In the genomic region with DNA sequence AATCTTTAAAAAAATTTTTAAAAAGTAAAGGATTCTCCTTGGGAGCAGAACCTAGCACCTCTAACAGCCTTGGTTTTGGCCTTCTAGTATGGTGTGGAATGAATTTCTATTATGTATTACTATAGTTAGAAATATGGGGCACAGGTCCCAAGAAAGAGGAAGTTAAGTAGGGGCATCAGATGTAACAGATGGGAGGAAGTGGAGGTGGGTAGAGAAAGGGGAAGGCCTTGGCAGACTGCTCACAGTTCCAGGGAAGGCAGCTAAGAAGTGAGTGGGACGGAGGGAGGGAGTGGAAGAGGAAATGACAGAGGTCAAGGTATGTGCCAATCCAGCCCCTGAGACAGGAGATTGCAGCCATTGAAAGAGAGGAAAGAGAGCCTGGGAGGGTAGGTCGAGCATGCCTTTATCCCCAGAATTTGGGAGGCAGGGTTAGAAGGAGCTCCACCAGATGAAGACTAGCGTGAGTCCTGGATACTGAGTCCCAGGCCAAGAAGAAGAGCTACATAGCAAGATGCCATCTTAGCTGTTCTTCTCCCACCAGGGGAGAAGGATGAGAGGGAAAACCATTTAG, we compare ENCODE assay signal across 17 mouse cellular contexts. TPM values are rescaled to one million over a fixed set of nuclear protein-coding genes. Genes with fewer than 3 reads are reported as not detected.
A peak's percentile ranks its signal among the peaks of the same experiment; 100 is the strongest.
DNase-seq lines count a peak whose midpoint lies in the region; ATAC-seq and TF ChIP-seq lines count a peak whose summit lies in the region.
"Had no signal": no experiment of that assay in that cellular context is flagged by ENCODE, and none has a peak within 500 bp of the region (broad histone marks: within the 10 kb centered on the region; RNA-seq: fewer than 3 reads in every experiment).

No protein-coding gene starts in this region.

- no peaks in the 10 kb centered on the region for H3K9me3 ChIP-seq in heart, embryonic 15.5 days (replicated peaks)
- H3K9me3 ChIP-seq in liver, postnatal 0 days (ENCODE audit: low read length), result no peaks in the 10 kb centered on the region
- H3K9me3 ChIP-seq: embryonic facial prominence, embryonic 15.5 days; forebrain, embryonic 13.5 days; intestine, embryonic 15.5 days; liver, embryonic 15.5 days; midbrain, embryonic 13.5 days had no signal

- H3K9ac ChIP-seq in heart, embryonic 15.5 days, result no peak overlapping the region
- H3K9ac ChIP-seq in liver, postnatal 0 days (replicated peaks), result no peak overlapping the region
- H3K9ac ChIP-seq: embryonic facial prominence, embryonic 15.5 days; forebrain, embryonic 13.5 days; intestine, embryonic 15.5 days; liver, embryonic 15.5 days; midbrain, embryonic 13.5 days had no signal

- no peak for DNase-seq in heart, postnatal 36 days
- DNase-seq in spleen, postnatal 4 days (ENCODE audit: low spot score in 2 of 2), result peak; percentile 28 to 64
- no peak for DNase-seq in spleen, adult 12 weeks (ENCODE audit: low spot score)
- DNase-seq in liver, postnatal 0 days, result peak; percentile 28
- peak; percentile 45 for DNase-seq in thymus, postnatal 25 days
- no peak for DNase-seq in kidney, postnatal 14 days
- DNase-seq in retina, postnatal 1 day, result no peak
- DNase-seq: adrenal gland, postnatal 36 days had no signal

- no peak for ATAC-seq in heart, embryonic 15.5 days (replicated peaks; ENCODE audit: insufficient number of reproducible peaks, insufficient read depth, low FRiP score, low read depth)
- ATAC-seq in liver, postnatal 0 days, result 0 out of 2 replicates have a peak, but pooled peaks have one; percentile 14
- ATAC-seq: activated CD4-positive, CD25-positive, alpha-beta regulatory T cell, adult 4 months; forebrain, embryonic 13.5 days; intestine, embryonic 15.5 days; midbrain, embryonic 13.5 days had no signal

- 57% methylated on average over 3 of the region's 3 CpGs for WGBS in heart, embryonic 15.5 days
- 48% methylated on average over 3 of the region's 3 CpGs for WGBS in liver, postnatal 0 days (ENCODE audit: insufficient replicate concordance)

- no peak overlapping the region for H3K4me2 ChIP-seq in heart, embryonic 15.5 days
- peak overlapping the region; percentile 27; the same call in 1 of the 2 replicates for H3K4me2 ChIP-seq in liver, postnatal 0 days (ENCODE audit: low read depth, low read length)
- H3K4me2 ChIP-seq: embryonic facial prominence, embryonic 15.5 days; forebrain, embryonic 13.5 days; heart, embryonic 11.5 days; intestine, embryonic 15.5 days; liver, embryonic 15.5 days; midbrain, embryonic 13.5 days had no signal

- H3K4me3 ChIP-seq in heart, embryonic 15.5 days, result no peak overlapping the region
- no peak overlapping the region for H3K4me3 ChIP-seq in liver, postnatal 0 days (ENCODE audit: low read depth, low read length)
- H3K4me3 ChIP-seq: embryonic facial prominence, embryonic 15.5 days; forebrain, embryonic 13.5 days; intestine, embryonic 15.5 days; liver, embryonic 15.5 days; midbrain, embryonic 13.5 days had no signal

- H3K27ac ChIP-seq in heart, embryonic 15.5 days, result peak overlapping the region; percentile 37; the same call in 1 of the 2 replicates
- H3K27ac ChIP-seq in liver, postnatal 0 days (ENCODE audit: low read depth), result peak overlapping the region; percentile 59
- H3K27ac ChIP-seq: embryonic facial prominence, embryonic 15.5 days; forebrain, embryonic 13.5 days; intestine, embryonic 15.5 days; kidney, postnatal 0 days; liver, embryonic 15.5 days; midbrain, embryonic 13.5 days had no signal

- intact Hi-C loops in heart, postnatal 36 days (cut with DNase I), result loop anchor here (10.0 kb wide), 1 partner anchor 284 kb away; a partner anchor contains a TSS

- peaks cover 7% of the 10 kb centered on the region for H3K27me3 ChIP-seq in heart, embryonic 15.5 days
- H3K27me3 ChIP-seq in liver, postnatal 0 days (ENCODE audit: insufficient read depth, low read length), result peaks cover 19% of the 10 kb centered on the region

- no peak for TF ChIP-seq EP300 in liver, postnatal 0 days (IDR thresholded peaks at IDR 0.05; ENCODE audit: low read depth)

- peaks cover 17% of the 10 kb centered on the region for H3K4me1 ChIP-seq in heart, embryonic 15.5 days (replicated peaks)
- peaks cover 17% of the 10 kb centered on the region for H3K4me1 ChIP-seq in liver, postnatal 0 days (ENCODE audit: insufficient read depth)

- no peaks in the 10 kb centered on the region for H3K36me3 ChIP-seq in heart, embryonic 15.5 days
- no peaks in the 10 kb centered on the region for H3K36me3 ChIP-seq in liver, postnatal 0 days (replicated peaks; ENCODE audit: insufficient read depth, low read length)
- H3K36me3 ChIP-seq: embryonic facial prominence, embryonic 15.5 days; intestine, embryonic 15.5 days; liver, embryonic 15.5 days; midbrain, embryonic 13.5 days had no signal

- TF ChIP-seq CTCF in liver, postnatal 0 days (IDR thresholded peaks at IDR 0.05; ENCODE audit: low read depth), result no peak

RNA-seq across cellular contexts. Expression of a gene that starts 4.5 kb away (rescaled TPM):
- 5.5 and 5.7 TPM in 2 replicates for polyA plus RNA-seq in heart, embryonic 15.5 days (2015; fragmentation: Nextera tagmentation; extraction: Ambion mirVana)
- 10 to 100 TPM; 18.4 to 20.3 TPM for total RNA-seq in heart, postnatal 36 days (2021)
- not detected in 2 replicates for polyA plus RNA-seq in liver, postnatal 0 days (2015; fragmentation: Nextera tagmentation; extraction: Ambion mirVana)
- polyA plus RNA-seq: activated CD4-positive, CD25-positive, alpha-beta regulatory T cell, adult 4 months; liver, embryonic 15.5 days had no signal

RNA-seq across cellular contexts. Expression of a gene that starts 9.3 kb away (rescaled TPM):
- 975 and 1,130 TPM in 2 replicates for polyA plus RNA-seq in heart, embryonic 15.5 days (2015; fragmentation: Nextera tagmentation; extraction: Ambion mirVana)
- total RNA-seq in heart, postnatal 36 days (2021), result 100 to 1,000 TPM; 420 to 449 TPM
- polyA plus RNA-seq in liver, postnatal 0 days (2015; fragmentation: Nextera tagmentation; extraction: Ambion mirVana), result 872 and 914 TPM in 2 replicates

RNA-seq across cellular contexts. Expression of a gene that starts 16.9 kb away (rescaled TPM):
- 42.0 and 42.6 TPM in 2 replicates for polyA plus RNA-seq in heart, embryonic 15.5 days (2015; fragmentation: Nextera tagmentation; extraction: Ambion mirVana)
- 100 to 1,000 TPM; 385 to 406 TPM for total RNA-seq in heart, postnatal 36 days (2021)
- 7.7 and 10.4 TPM in 2 replicates for polyA plus RNA-seq in liver, postnatal 0 days (2015; fragmentation: Nextera tagmentation; extraction: Ambion mirVana)
- polyA plus RNA-seq: activated CD4-positive, CD25-positive, alpha-beta regulatory T cell, adult 4 months had no signal

RNA-seq across cellular contexts. Expression of a gene that starts 17.4 kb away (rescaled TPM):
- polyA plus RNA-seq in heart, embryonic 15.5 days (2015; fragmentation: Nextera tagmentation; extraction: Ambion mirVana), result 44.8 and 54.9 TPM in 2 replicates
- 10 to 100 TPM; 28.2 to 32.1 TPM for total RNA-seq in heart, postnatal 36 days (2021)
- polyA plus RNA-seq in liver, postnatal 0 days (2015; fragmentation: Nextera tagmentation; extraction: Ambion mirVana), result 46.1 and 48.9 TPM in 2 replicates

RNA-seq across cellular contexts. Expression of a gene that starts 30.2 kb away (rescaled TPM):
- polyA plus RNA-seq in heart, embryonic 15.5 days (2015; fragmentation: Nextera tagmentation; extraction: Ambion mirVana), result 5.2 and 7.0 TPM in 2 replicates
- 10 to 100 TPM; 40.2 to 47.4 TPM for total RNA-seq in heart, postnatal 36 days (2021)
- polyA plus RNA-seq in liver, postnatal 0 days (2015; fragmentation: Nextera tagmentation; extraction: Ambion mirVana), result 1.0 and 1.4 TPM in 2 replicates

Comparison
In these comparisons a context has a peak if more than half of its experiments do, and no peak if none do; other contexts are left out.
1. DNase-seq: peak in spleen, postnatal 4 days (2 of 2), liver, postnatal 0 days (single experiment) and thymus, postnatal 25 days (single experiment); none in heart, postnatal 36 days (0 of 2), spleen, adult 12 weeks (single experiment), kidney, postnatal 14 days (single experiment) and retina, postnatal 1 day (single experiment).